Mouse (Mus musculus) lung, adult 2 months (tissue): Measurements from ENCODE around the gene Fat3. TPM values are rescaled to one million over a fixed set of nuclear protein-coding genes. Genes with fewer than 3 reads are reported as not detected.

Experiments
- DNase-seq: peaks from one replicate; pipeline ENCODE4 v3.0.0; 2022
- H3K4me1 ChIP-seq: fragments of 200-500 bp; 2 replicates; pipeline ENCODE4 v1.6.1; 2011; ENCODE audit warnings: low read length; ENCODE audit not compliant: control insufficient read depth, insufficient read depth
- H3K4me3 ChIP-seq: fragments of 200-500 bp; replicated peaks from 2 replicates; pipeline ENCODE3; 2011; ENCODE audit warnings: low read depth, mild to moderate bottlenecking, control low read depth, low read length; ENCODE audit errors: extremely low read depth
- CTCF ChIP-seq: fragments of 200-500 bp; IDR thresholded peaks from 2 replicates; pipeline ENCODE4 v1.5.1; 2011; ENCODE audit warnings: mild to moderate bottlenecking, low read length, control low read depth; ENCODE audit not compliant: insufficient read depth
- POLR2A ChIP-seq: fragments of 200-500 bp; IDR thresholded peaks from 2 replicates; pipeline ENCODE4 v1.6.1; 2011; ENCODE audit warnings: low read depth, mild to moderate bottlenecking, control low read depth, low read length, borderline replicate concordance; ENCODE audit errors: extremely low read depth
- WGBS: fragments of 180-500 bp; shearing (Covaris S2); methylation state at CpG from one replicate; pipeline ENCODE4 v1.1.7; 2018; 5-methylcytosine and 5-hydroxymethylcytosine counted together
- polyA plus RNA-seq: library from polyadenylated mRNA; depleted of rRNA; stranded (reverse); fragments of >200 nt; gene quantifications from 2 replicates; pipeline ENCODE4 v1.2.3, GENCODE M21; 2012

Gene Fat3
- polyA plus RNA-seq, 1 experiment: 2.7 TPM

DNA sequence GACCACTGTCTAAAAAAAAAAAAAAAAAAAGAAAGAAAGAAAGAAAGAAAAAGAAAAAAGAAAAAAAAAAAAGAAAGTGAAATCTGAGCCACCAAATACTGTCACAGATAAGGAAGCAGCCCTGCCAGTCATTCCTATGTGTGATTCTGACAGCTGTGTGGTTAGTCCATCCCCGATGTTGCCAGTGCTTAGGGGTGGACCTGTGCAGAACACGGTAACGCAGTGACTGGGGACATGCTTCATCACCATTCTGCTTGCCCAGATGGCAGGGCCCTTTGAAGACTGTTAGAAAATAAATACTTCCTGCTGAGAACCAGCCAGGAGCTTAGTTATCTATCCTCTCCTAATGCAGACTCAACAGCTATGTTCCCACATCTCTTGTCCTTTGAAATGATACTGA, 203.2 kb downstream of the Fat3 start:
- Histone ChIP-seq H3K4me3 (no peak overlapping the region), H3K4me1 (no peaks in the 10 kb centered on the region)
- WGBS: 43% methylated on average over 3 of the region's 3 CpGs
- TF ChIP-seq POLR2A (no peak), CTCF (no peak)
- no peak for DNase-seq

DNA sequence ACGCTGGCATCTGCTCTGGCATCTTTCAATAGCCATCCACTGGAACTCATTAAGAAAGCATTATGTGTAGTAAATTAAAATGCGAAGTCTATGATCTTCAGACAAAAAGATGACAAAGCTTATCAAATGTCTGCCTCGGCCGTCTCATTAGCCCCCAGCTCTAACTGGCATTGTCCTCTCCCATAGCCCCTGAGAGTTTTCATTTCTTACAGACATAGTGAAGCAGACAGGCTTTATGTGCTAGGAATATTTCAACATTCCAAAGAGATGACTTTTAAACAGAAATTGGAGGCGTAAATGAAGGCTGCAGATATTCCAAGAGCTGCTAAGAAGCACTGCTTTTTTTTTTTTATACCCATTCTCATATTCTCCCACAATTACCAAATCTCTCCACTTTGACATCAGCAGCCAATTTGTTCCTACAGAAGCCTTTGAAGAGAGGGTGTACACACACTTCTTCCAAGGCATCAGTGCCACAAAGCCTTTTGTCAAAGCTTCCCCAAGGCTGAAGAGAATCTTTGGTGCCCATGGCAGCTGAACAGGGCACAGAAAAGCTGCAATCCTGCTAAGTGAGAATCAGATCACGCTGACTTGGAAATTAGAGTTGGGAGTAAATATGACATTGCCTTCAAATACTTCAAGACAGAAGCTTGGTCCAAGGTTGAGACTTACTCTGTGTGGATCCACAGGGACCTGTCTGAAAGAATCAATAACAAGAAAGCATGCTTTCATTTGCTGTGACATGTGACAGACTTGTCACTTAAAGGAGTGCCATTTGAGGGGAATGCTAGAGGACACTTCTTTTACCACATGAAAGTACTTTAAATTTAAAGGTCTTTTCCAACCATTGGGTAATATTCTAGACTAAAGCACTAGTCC, 206.9 kb downstream of the Fat3 start:
- no peak for DNase-seq
- Histone ChIP-seq H3K4me1 (no peaks in the 10 kb centered on the region), H3K4me3 (no peak overlapping the region)
- 83% methylated on average over 6 of the region's 6 CpGs for WGBS
- TF ChIP-seq POLR2A: no peak
- no peak for TF ChIP-seq CTCF

DNA sequence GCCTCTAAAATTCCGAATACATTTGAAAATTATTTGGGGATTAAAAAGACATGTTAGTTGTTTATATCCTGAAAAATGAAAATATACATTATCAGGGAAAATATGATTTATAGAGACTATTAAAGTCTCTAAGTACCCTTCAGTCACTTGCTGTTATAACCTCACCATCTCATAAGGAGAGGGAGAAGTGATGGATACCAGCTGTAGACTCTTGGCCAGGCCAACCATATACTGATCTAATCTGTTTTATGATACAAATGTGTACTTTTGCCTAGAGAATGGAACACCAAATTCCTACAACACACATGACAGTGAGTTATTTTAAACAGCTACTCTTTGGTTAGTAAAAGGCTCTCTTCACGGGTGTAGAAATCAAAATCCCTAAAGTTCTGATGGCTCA, 208.6 kb downstream of the Fat3 start:
- Histone ChIP-seq H3K4me3 (no peak overlapping the region), H3K4me1 (no peaks in the 10 kb centered on the region)
- DNase-seq: no peak
- 58% methylated on average over 2 of the region's 2 CpGs for WGBS
- TF ChIP-seq POLR2A: no peak
- TF ChIP-seq CTCF: no peak

DNA sequence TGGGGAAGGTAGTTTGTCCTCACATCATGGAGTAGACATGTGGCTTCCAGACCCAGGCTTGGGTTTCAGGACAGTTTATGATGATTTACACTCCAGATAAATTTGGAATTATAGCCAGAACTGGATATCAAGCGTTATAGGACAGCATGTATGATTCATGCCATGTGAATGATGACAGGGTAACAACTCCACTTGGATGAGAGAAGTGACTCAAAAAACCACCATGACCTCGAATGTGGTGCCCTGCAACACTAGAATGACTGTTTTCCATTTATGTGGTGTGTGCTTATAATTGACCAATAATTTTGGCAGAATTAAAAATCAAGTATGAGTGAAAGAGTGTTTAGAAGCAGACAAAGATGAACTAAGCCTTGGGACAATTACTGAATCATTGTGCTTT, 210.2 kb downstream of the Fat3 start:
- Histone ChIP-seq H3K4me3 (no peak overlapping the region), H3K4me1 (no peaks in the 10 kb centered on the region)
- 69% methylated on average over 2 of the region's 2 CpGs for WGBS
- no peak for TF ChIP-seq POLR2A
- no peak for DNase-seq

DNA sequence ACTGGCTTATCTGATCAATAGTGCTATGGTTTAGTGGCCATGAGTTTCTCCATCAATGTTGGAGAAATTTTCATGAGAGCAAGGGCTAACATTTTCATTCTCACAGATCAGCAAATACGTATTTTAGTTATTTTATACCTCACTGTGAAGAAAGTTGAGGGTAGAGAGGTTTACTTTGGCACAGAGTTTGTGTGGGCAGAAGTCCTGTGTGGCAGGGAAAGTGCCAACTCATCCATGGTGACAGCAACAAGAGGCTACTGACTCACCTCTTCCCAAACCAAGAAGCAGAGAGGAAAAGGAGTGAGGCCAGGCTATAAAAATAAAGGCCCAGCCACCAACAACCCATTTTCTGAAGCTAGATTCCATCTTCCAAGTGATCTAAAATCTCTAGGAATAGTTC, 218.1 kb downstream of the Fat3 start:
- H3K4me3 ChIP-seq: no peak overlapping the region
- 53% methylated on average over 1 of the region's 1 CpGs for WGBS
- H3K4me1 ChIP-seq: no peaks in the 10 kb centered on the region
- no peak for TF ChIP-seq CTCF
- TF ChIP-seq POLR2A: no peak
- no peak for DNase-seq

DNA sequence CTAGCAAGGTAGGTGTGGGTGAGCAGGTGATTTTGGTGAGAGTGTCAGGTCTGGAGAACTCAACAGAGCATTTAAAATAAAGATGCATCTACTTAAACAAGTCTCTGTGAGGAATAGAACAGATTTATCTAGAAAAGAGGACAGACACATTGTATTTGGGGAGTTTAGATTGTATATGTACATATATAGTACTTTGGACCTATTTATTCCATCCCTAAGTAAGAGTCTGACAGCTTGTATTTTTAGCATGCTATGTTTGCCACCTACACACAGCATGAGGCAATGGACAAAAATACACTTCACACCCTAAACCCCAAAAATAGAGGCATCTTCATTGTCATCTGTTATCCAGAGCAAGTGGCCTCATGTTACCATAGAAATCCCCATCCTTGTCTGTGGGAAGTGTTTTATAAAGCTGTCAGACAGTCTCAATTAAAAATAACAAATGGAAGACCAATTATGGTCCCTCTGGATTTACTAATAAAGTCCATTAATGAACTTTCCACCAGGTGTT, 218.7 kb downstream of the Fat3 start:
- no peak for DNase-seq
- Histone ChIP-seq H3K4me1 (no peaks in the 10 kb centered on the region), H3K4me3 (no peak overlapping the region)
- TF ChIP-seq CTCF: no peak
- no peak for TF ChIP-seq POLR2A

DNA sequence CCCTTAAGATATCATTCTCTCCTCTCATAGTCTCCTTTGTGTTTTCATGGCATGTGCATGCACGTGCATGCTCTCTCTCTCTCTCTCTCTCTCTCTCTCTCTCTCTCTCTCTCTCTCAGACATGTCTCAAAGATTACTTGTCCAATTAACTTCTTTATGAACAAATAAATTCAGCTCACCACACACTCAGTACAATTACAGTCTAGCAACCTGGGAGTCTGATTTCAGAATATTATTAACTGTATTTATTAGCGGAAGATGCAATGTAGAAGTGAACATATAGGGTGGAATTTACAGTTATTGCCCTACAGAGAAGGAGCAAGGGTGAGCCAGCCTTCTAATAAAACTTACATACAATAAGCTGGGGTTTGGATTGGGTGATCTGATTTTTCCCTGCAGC, 225.5 kb downstream of the Fat3 start:
- no peak for TF ChIP-seq CTCF
- no peak for TF ChIP-seq POLR2A
- DNase-seq: no peak

DNA sequence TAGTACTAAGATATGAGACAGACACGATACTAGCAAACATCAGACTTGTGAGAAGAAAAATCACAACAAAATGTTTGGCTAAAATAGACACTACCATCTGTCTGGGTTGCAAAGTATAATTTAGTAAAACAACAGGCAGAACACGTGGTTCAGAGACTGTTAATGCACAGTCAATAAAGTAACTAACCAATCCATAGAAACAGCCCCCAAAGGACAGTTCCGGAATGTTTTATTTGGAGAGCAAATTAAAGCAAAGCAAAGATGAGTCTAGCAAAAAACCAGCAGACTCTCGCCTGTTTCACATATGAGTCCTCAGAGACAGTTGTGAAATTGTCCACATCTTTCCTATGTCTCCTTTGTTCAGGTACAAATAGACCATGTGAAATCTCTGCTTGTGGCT, 227.0 kb downstream of the Fat3 start:
- WGBS: 70% methylated on average over 4 of the region's 4 CpGs

More for the DNA sequence above, 225.5 kb downstream of the Fat3 start:
- Histone ChIP-seq H3K4me1 (no peaks in the 10 kb centered on the region), H3K4me3 (no peak overlapping the region)
- WGBS: 74% methylated on average over 2 of the region's 2 CpGs

DNA sequence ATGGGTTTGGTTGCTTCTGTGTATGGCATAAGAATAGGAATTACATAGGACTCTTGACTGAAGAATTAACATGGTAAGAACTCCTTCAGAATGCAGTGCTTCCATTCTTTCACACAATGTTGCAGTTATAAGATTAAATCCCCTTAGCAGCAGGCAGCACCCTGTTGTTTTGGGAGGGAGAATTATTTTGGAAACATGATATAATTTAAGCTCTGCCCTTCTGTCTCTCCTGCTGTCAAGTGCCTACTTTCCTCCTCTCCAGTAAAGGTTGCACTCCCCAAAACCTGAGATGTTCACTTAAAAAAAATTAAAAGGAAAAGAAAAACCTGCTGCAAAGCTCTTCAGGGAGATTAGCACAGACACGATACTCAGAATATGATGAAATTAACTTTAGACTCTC, 228.3 kb downstream of the Fat3 start:
- Histone ChIP-seq H3K4me1 (no peaks in the 10 kb centered on the region), H3K4me3 (no peak overlapping the region)
- TF ChIP-seq POLR2A: no peak
- no peak for TF ChIP-seq CTCF
- DNase-seq: no peak
- WGBS: 82% methylated on average over 1 of the region's 1 CpGs

More for the DNA sequence above, 227.0 kb downstream of the Fat3 start:
- H3K4me3 ChIP-seq: no peak overlapping the region
- no peaks in the 10 kb centered on the region for H3K4me1 ChIP-seq
- no peak for TF ChIP-seq CTCF
- TF ChIP-seq POLR2A: no peak
- DNase-seq: no peak

DNA sequence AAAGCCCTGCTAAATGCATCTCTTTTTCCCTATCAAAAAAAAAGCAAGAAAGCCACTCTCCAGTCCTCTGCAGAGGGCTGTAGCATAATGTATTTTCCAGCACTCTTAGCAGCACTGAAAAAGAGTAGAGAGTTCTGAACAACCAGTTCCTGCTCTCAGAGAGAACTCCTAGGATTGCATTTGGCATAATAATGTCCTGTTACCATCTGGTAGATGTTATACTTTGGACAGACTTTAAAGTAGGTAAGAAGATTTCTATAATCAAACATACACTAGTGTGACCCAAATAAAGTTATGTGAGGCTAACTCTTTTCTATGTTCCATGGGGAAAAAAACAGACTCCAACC, 230.3 kb downstream of the Fat3 start:
- no peak for DNase-seq
- no peaks in the 10 kb centered on the region for H3K4me1 ChIP-seq
- TF ChIP-seq POLR2A (no peak), CTCF (no peak)
- no peak overlapping the region for H3K4me3 ChIP-seq
